Mouse (Mus musculus): ENCODE data around the gene Nsmce1.

Gene Nsmce1

GRCm38 (mm10) chr7:125490947-125491735 lies at the start of gene Nsmce1:
Gene Nsmce1 (minus strand): TSS chr7:125491596.
- peak; percentile 96 for DNase-seq

DNA sequence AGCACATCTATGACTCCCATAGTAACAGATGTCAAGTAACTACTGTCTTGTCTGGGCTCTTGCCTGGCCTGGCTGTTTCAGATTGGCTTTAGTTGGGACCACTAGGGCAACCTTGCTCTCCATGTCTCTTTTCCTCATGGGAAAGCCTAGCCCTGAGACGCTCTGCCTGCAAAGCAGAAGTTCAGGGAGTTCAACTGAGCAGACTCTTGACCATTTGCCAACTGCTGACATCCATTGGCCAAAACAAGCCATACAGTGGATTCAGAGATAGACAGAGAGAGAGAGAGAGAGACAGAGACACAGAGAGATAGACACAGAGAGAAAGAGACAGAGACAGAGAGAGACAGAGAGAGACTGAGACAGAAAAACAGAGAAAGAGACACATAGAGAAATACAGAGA lies 49.6 kb upstream of the Nsmce1 start:
- DNase-seq, result no peak

- no peak for DNase-seq
These were observed 48.0 kb upstream of the Nsmce1 start for GRCm38 (mm10) chr7:125539351-125539750.

- DNase-seq, result no peak
These were observed 36.6 kb upstream of the Nsmce1 start for GRCm38 (mm10) chr7:125527901-125528580.

DNA sequence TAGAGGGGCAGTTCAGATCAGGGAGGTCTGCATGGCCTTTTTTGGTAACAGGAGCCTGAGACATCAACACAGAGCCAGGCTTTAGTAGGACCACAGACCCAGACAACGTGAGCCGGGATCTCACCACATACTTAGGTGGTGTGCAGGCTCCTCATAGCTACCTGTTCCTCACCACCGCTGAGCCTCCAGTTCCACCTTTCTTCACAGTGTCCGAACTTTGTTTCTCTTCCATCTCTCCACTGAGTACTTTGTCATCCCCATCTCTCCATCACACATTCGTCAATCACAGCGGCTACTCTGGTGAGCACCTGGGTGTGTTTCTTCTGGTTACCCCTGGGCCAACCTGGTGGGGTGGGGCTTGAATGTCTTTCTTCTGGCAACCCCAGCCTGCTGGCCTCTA lies 35.8 kb upstream of the Nsmce1 start:
- no peak for DNase-seq

DNA sequence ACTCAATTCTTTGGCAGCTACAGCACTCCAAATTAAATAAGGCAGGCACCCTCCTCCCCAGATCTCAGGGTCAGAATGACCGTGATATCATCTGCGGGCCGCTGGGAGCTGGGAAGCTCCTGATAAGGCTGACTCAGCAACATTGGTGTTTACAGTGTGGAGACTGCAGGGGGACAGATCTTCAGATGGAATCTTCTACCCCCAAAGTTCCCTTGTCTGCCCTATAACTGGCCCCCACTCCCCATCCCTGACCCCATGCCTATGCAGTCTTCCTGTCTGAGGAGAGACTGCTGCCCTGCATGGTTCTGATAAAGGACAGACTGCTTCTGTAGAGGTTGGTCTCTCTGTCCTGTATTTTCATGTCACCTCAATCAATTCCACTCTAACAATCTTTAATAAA lies 31.7 kb upstream of the Nsmce1 start:
- no peak for DNase-seq

DNA sequence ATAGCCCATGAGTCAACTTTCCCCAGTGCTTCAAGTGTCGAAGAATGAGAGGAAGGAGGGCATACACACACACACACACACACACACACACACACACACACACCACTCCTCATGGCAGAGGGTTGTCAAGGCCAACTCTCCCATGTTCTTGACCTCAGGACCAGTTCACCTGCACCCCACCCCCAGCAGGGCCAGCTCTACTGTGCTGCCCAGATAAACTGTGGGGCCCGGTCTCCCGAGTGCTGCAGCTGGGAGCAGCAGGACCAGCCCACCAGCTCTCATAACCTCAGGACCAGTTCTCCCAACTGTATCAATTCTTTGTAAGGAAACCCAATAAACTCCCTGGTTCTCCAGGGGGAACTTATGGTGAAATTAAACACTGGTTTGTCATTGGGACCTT lies 28.3 kb upstream of the Nsmce1 start:
- DNase-seq, result no peak

DNA sequence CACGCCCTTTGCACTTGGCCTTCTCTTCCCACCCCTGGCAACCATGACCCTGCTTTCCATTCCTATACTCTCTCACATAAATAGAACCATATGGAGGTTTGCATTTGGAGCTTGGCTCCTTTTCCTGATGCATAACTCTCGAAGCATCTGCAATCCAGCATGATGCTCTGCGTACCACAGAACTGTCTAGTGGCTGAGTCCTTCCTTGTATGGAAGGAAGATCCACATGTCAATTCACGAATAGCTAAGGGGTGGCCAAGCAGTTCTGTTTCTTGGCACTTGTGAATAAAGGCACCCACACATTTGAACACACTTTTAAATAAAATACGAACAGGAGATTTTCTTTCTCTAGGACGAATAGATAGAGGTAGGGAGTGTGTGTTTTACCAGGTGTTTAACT lies 26.1 kb upstream of the Nsmce1 start:
- no peak for DNase-seq

GRCm38 (mm10) chr7:125516723-125517122 lies 25.3 kb upstream of the Nsmce1 start:
- DNase-seq, result no peak

DNA sequence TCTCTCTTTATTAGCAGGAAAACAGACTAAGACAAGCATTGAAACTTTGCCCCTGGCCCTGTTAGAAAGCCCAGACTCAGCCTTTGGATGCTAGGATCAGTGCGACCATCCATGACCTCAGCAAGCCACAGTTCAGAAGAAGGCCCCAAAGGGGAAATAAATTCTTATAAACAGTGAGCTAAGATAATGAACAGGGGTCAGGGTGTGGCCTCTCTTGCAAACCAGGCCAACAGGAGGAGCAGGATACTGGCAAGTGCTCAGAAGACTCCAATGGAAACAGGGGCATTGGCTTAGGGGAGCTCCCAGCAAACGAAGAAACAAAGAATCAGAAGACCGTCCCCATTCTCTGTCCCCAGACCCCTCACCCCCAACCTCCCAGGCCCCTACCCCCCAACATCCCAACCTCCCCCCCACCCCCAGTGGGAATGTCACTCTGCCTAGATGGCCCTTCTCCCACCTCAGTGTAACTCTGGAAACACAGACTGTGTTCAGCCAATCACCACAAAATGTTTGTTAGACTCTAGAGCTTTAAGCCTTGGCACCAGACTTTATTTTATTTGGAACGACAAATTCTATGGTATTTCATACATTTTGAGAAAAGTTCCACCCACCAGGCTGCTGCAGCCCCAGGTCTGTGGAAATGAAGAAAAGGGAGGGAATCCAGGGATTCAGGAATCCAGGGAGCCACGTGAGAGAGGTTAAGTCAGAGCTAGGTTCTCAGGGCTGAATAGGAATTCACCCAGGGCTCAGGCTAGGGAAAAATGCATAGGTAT lies 23.9 kb upstream of the Nsmce1 start:
- DNase-seq, result peak; percentile 38

DNA sequence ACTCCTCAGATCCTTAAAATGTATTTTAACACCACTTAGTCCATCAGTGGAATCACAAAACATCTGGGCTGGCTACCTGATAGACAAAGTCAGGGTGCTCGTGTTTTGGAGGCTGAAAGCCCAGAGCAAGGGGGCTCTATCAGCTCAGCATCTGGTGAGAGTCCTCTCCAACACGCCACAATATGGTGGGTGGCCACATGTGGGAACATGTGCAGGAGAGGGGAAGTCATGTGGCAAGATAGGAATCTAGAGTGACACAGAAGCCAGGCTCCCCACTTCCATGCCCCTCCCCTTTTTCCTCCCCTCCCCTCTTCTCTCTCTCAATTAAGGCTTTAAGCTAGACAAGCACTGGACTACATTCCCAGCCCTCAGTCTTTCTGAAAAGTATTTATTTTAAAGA lies 20.5 kb upstream of the Nsmce1 start:
- no peak for DNase-seq

- DNase-seq, result no peak
These were observed 20.0 kb upstream of the Nsmce1 start for GRCm38 (mm10) chr7:125511432-125511831.

DNA sequence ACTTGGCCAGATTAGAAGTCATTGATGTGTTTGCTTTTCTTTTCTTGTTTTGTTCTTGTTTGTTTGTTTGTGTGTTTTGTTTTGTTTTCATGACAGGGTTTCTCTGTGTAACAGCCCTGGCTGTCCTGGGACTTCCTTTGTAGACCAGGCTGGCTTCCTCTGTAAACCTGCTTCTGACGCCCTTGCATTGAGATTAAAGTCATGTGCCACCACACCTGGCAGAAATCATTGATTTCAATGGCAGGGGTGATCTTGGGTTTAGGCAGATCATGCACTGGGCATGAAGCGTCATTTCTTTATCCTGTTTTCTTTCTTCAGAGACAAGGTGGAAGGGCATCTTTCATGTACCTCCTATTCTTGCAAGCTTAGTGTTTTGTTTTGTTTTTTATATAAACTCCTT lies 15.9 kb upstream of the Nsmce1 start:
- no peak for DNase-seq

GRCm38 (mm10) chr7:125505568-125505967 lies 14.2 kb upstream of the Nsmce1 start:
- no peak for DNase-seq

GRCm38 (mm10) chr7:125504618-125505017 lies 13.2 kb upstream of the Nsmce1 start:
- DNase-seq, result no peak

- no peak for DNase-seq
These were observed 12.1 kb upstream of the Nsmce1 start for GRCm38 (mm10) chr7:125503374-125504092.

DNA sequence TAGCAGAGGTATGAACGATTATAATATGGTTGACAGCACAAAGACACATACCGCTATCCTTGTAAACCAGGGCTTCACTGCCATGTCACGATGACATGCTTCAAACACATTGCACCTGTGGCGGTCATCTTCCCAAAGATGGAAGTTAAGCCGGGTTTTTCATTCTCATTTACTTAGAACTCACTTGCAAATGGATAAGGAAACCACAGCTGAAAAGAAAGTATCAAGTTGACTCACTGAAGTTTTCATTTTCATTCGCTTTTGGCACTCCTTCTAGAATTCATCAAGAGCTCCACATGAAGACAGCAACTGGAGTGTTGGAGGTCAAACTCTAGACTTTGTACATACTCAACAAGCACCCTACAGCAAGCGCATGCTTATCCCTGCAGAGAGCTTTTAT lies 9.5 kb upstream of the Nsmce1 start:
- no peak for DNase-seq

DNA sequence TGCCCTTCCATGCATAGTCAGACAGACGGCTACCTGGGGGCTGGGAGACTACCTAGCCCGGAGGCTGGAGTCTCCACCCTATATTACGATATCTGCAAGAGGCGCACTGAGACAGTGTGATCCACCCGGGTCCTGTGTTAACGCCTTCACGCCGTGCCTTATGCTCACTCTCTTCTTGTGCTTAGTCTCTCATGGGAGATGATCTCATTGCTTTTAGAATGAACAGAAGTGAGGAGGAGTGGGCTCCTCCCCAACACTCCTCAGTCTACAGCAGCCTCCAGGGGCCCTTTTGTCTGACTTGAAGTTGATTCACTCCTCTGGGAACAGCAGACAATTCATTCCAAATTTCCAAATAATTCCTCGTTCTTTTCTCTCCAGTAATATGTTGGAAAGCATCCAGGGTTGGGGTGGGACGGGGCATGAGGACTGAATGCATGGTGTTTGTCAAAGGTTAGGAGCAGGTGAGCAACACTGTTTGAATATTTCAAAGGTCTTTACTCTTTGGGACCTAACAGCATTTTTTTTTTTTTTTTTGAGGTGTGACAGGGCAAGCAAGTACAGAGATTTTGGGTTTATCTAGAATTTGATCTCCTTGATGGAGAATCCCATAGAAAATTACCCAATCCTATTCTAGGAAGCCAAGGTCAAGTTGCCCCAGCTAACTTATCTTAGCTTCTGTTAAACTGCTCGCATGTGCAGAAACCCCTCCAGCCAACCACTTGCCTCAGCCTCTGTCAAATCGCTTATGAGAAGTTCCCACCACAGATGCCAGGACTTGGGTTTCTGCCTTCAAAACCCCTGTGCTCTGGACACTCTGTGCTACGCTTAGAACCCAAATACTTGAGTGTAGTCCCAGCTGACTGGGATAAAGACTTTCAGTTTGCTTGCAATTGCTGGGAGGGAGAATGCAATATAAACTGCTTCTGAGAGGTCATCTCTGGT lies 8.8 kb upstream of the Nsmce1 start:
- DNase-seq, result no peak

GRCm38 (mm10) chr7:125495864-125496440 lies 4.6 kb upstream of the Nsmce1 start:
- DNase-seq, result no peak

DNA sequence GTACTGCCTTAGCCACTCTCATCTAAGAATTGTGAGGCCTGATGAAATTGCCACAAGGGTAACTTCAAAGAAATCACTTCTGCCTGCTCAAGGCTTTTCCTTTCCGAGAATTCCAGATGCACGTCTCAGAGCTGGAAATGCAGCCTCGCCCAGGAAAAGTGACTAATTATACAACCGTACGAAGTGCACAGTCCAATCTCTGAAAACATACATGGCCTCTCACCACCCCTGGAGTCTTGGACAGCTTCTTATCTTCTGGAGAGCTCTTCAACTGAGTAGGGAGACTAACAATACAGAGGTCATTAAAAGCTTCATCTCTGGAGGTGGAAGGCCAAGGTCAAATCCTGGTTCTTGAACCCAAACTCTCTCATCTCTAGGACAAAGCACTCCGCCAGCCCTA lies 1.2 kb upstream of the Nsmce1 start:
- DNase-seq, result no peak

DNA sequence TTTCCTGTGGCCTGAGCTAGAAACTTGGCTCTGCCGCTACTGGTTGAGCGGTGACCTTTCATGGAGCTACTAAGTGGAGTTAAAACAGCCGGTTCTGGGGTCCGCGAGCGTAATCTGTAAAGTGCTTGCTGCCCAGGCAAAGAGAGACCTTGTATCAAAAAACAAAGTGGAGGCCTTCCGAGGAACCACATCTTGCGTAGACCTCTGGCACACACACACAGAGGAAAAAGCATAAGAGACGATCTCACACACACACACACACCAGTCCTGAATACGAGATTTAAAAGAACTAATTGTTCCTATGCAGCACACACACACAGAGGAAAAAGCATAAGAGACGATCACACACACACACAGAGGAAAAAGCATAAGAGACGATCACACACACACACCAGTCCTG lies 364 bp upstream of the Nsmce1 start:
- DNase-seq, result no peak

DNA sequence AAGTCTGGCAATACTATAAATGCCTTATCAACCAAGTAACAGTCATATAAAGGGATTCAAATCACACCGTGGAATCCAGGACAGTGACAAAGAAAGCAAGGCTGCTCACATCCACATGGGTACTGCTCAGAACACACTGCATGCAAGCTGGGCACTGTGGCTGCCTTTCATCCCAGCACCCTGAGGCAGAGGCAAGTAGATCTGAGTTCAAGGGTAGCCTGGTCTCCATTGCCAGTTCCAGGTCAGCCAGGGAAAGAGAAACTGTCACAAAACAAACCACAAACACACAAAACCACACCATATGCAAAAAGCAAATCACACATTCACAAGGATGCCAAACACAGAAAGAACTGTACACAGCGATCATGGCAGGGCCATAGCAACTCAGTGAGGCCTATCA lies 1.8 kb downstream of the Nsmce1 start:
- DNase-seq, result no peak
